Mouse (Mus musculus) heart, embryonic 13.5 days (tissue): ENCODE data around the gene Wiz. TPM values are rescaled to one million over a fixed set of nuclear protein-coding genes. Genes with fewer than 3 reads are reported as not detected.
A peak's percentile ranks its signal among the peaks of the same experiment; 100 is the strongest.

Experiments
- ATAC-seq: fragments of 200-750 bp; cut with Nextera tagmentation; 2 replicates; pipeline ENCODE4 v1.8.0; 2017; ENCODE audit warnings: moderate TSS enrichment; ENCODE audit not compliant: insufficient number of reproducible peaks, low FRiP score, low TSS enrichment; ENCODE audit errors: extremely low read depth
- H3K27ac ChIP-seq: fragments of 300-500 bp; sonication (generic); replicated peaks from 2 replicates; pipeline ENCODE4 v1.5.1; 2015; ENCODE audit warnings: moderate library complexity, mild to moderate bottlenecking, inconsistent platforms
- H3K27me3 ChIP-seq: fragments of 300-500 bp; sonication (generic); replicated peaks from 2 replicates; pipeline ENCODE4 v1.6.1; 2015; ENCODE audit warnings: mild to moderate bottlenecking, inconsistent platforms
- H3K36me3 ChIP-seq: fragments of 300-500 bp; sonication (generic); 2 replicates; pipeline ENCODE4 v1.6.1; 2015; ENCODE audit warnings: mild to moderate bottlenecking, inconsistent platforms
- H3K4me1 ChIP-seq: fragments of 300-500 bp; sonication (generic); 2 replicates; pipeline ENCODE4 v1.6.1; 2015; ENCODE audit warnings: inconsistent platforms
- H3K4me2 ChIP-seq: fragments of 300-500 bp; sonication (generic); 2 replicates; pipeline ENCODE4 v1.6.1; 2015; ENCODE audit warnings: inconsistent platforms, mild to moderate bottlenecking, moderate library complexity
- H3K4me3 ChIP-seq: fragments of 300-500 bp; sonication (generic); 2 replicates; pipeline ENCODE4 v1.5.1; 2015; ENCODE audit warnings: moderate library complexity, mild to moderate bottlenecking, inconsistent platforms
- H3K9ac ChIP-seq: fragments of 300-500 bp; sonication (generic); 2 replicates; pipeline ENCODE4 v1.6.1; 2015; ENCODE audit warnings: inconsistent platforms, mild to moderate bottlenecking, moderate library complexity
- H3K9me3 ChIP-seq: fragments of 300-500 bp; sonication (generic); 2 replicates; pipeline ENCODE4 v1.6.1; 2016; ENCODE audit warnings: inconsistent platforms
- WGBS: fragments of 180-500 bp; shearing (Covaris S2); methylation state at CpG from one replicate; pipeline ENCODE4 v1.1.7; 2015; ENCODE audit warnings: mixed read lengths; 5-methylcytosine and 5-hydroxymethylcytosine counted together
- polyA plus RNA-seq: library from polyadenylated mRNA; unstranded; fragments of >200 nt; fragmentation: Nextera tagmentation; extraction: Ambion mirVana; gene quantifications from 2 replicates; pipeline ENCODE4 v1.2.1, GENCODE M21; 2015

Wiz gene
- polyA plus RNA-seq, 1 experiment from 2014 or later = 10.9 TPM

GRCm38 (mm10) chr17:32358192-32358942, 30.9 kb downstream of the Wiz start:
- H3K27ac ChIP-seq = no peak overlapping the region
- no peak overlapping the region for H3K9ac ChIP-seq
- H3K27me3 ChIP-seq = no peaks in the 10 kb centered on the region
- H3K9me3 ChIP-seq = no peaks in the 10 kb centered on the region
- H3K4me3 ChIP-seq = no peak overlapping the region
- peaks cover 92% of the 10 kb centered on the region for H3K36me3 ChIP-seq
- H3K4me2 ChIP-seq = no peak overlapping the region
- ATAC-seq = no peak
- peaks cover 20% of the 10 kb centered on the region for H3K4me1 ChIP-seq
- 90% methylated on average over 7 of the region's 7 CpGs for WGBS

GRCm38 (mm10) chr17:32356766-32357760, 32.2 kb downstream of the Wiz start:
- Histone ChIP-seq H3K4me2 (no peak overlapping the region), H3K27me3 (no peaks in the 10 kb centered on the region), H3K27ac (no peak overlapping the region), H3K4me3 (no peak overlapping the region), H3K4me1 (peaks cover 7% of the 10 kb centered on the region; the same call in 1 of the 2 replicates), H3K9ac (no peak overlapping the region), H3K36me3 (peaks cover 86% of the 10 kb centered on the region), H3K9me3 (no peaks in the 10 kb centered on the region)
- WGBS = 80% methylated on average over 24 of the region's 24 CpGs
- no peak for ATAC-seq

- Histone ChIP-seq H3K4me2 (no peak overlapping the region), H3K27ac (no peak overlapping the region), H3K9ac (no peak overlapping the region), H3K4me1 (0 out of 2 replicates have a peak, but pooled peaks cover 5% of the 10 kb centered on the region), H3K36me3 (peaks cover 78% of the 10 kb centered on the region), H3K4me3 (no peak overlapping the region), H3K9me3 (no peaks in the 10 kb centered on the region), H3K27me3 (no peaks in the 10 kb centered on the region)
- ATAC-seq = no peak
- 88% methylated on average over 9 of the region's 9 CpGs for WGBS
Observed at GRCm38 (mm10) chr17:32356281-32356680, 33.0 kb downstream of the Wiz start.

GRCm38 (mm10) chr17:32355031-32355430, 34.2 kb downstream of the Wiz start:
- H3K9ac ChIP-seq = no peak overlapping the region
- H3K36me3 ChIP-seq = peaks cover 66% of the 10 kb centered on the region
- no peaks in the 10 kb centered on the region for H3K9me3 ChIP-seq
- H3K4me1 ChIP-seq = 0 out of 2 replicates have a peak, but pooled peaks cover 5% of the 10 kb centered on the region
- ATAC-seq = no peak
- H3K27ac ChIP-seq = no peak overlapping the region
- H3K27me3 ChIP-seq = no peaks in the 10 kb centered on the region
- 83% methylated on average over 6 of the region's 6 CpGs for WGBS
- no peak overlapping the region for H3K4me3 ChIP-seq
- no peak overlapping the region for H3K4me2 ChIP-seq

- Histone ChIP-seq H3K27ac (0 out of 2 replicates have a peak overlapping the region, but pooled peaks have one; percentile 5), H3K9ac (no peak overlapping the region; the same call in 1 of the 2 replicates), H3K4me1 (peaks cover 9% of the 10 kb centered on the region), H3K36me3 (peaks cover 58% of the 10 kb centered on the region), H3K27me3 (no peaks in the 10 kb centered on the region), H3K4me3 (no peak overlapping the region), H3K9me3 (no peaks in the 10 kb centered on the region), H3K4me2 (no peak overlapping the region)
- no peak for ATAC-seq
- WGBS = 59% methylated on average over 5 of the region's 5 CpGs
Observed at GRCm38 (mm10) chr17:32354211-32354610, 35.0 kb downstream of the Wiz start.

GRCm38 (mm10) chr17:32353696-32354095, 35.5 kb downstream of the Wiz start:
- H3K27me3 ChIP-seq = no peaks in the 10 kb centered on the region
- H3K4me2 ChIP-seq = no peak overlapping the region
- no peak for ATAC-seq
- no peak overlapping the region for H3K4me3 ChIP-seq
- no peak overlapping the region; the same call in 1 of the 2 replicates for H3K27ac ChIP-seq
- no peaks in the 10 kb centered on the region for H3K9me3 ChIP-seq
- no peak overlapping the region for H3K9ac ChIP-seq
- WGBS = 63% methylated on average over 4 of the region's 4 CpGs
- peaks cover 52% of the 10 kb centered on the region for H3K36me3 ChIP-seq
- peaks cover 14% of the 10 kb centered on the region for H3K4me1 ChIP-seq

- no peaks in the 10 kb centered on the region for H3K27me3 ChIP-seq
- H3K9ac ChIP-seq = no peak overlapping the region
- peaks cover 22% of the 10 kb centered on the region for H3K4me1 ChIP-seq
- H3K4me3 ChIP-seq = no peak overlapping the region
- H3K36me3 ChIP-seq = peaks cover 33% of the 10 kb centered on the region
- no peak for ATAC-seq
- no peaks in the 10 kb centered on the region for H3K9me3 ChIP-seq
- no peak overlapping the region for H3K4me2 ChIP-seq
- no peak overlapping the region for H3K27ac ChIP-seq
Observed at GRCm38 (mm10) chr17:32351726-32352125, 37.5 kb downstream of the Wiz start.

- peaks cover 28% of the 10 kb centered on the region for H3K36me3 ChIP-seq
- H3K27ac ChIP-seq = no peak overlapping the region
- WGBS = 74% methylated on average over 3 of the region's 3 CpGs
- no peak overlapping the region for H3K9ac ChIP-seq
- peak overlapping the region; percentile 83 for H3K4me2 ChIP-seq
- peaks cover 22% of the 10 kb centered on the region for H3K4me1 ChIP-seq
- ATAC-seq = no peak
- no peaks in the 10 kb centered on the region for H3K9me3 ChIP-seq
- H3K4me3 ChIP-seq = peak overlapping the region; percentile 84; the same call in 1 of the 2 replicates
- H3K27me3 ChIP-seq = no peaks in the 10 kb centered on the region
Observed at GRCm38 (mm10) chr17:32351269-32351668, 38.0 kb downstream of the Wiz start.

GRCm38 (mm10) chr17:32350382-32350983, 38.8 kb downstream of the Wiz start, which contains the start of gene Akap8l:
Akap8l (minus strand) TSS chr17:32350607.
- H3K36me3 ChIP-seq = peaks cover 20% of the 10 kb centered on the region
- H3K27ac ChIP-seq = peak within 1 kb of the TSS; percentile 84
- peaks cover 22% of the 10 kb centered on the region for H3K4me1 ChIP-seq
- H3K27me3 ChIP-seq = no peaks in the 10 kb centered on the region
- under 1% methylated on average over 37 of the region's 37 CpGs for WGBS
- H3K4me3 ChIP-seq = peak within 1 kb of the TSS; percentile 84
- H3K9me3 ChIP-seq = no peaks in the 10 kb centered on the region
- H3K9ac ChIP-seq = peak within 1 kb of the TSS; percentile 91
- peak within 1 kb of the TSS; percentile 83 for H3K4me2 ChIP-seq
- peak; percentile 95 for ATAC-seq

GRCm38 (mm10) chr17:32349851-32350381, 39.3 kb downstream of the Wiz start:
- no peaks in the 10 kb centered on the region for H3K9me3 ChIP-seq
- no peak for ATAC-seq
- under 1% methylated on average over 24 of the region's 24 CpGs for WGBS
- peak overlapping the region; percentile 84 for H3K27ac ChIP-seq
- peak overlapping the region; percentile 83 for H3K4me2 ChIP-seq
- peak overlapping the region; percentile 84 for H3K4me3 ChIP-seq
- no peaks in the 10 kb centered on the region for H3K27me3 ChIP-seq
- H3K4me1 ChIP-seq = peaks cover 22% of the 10 kb centered on the region
- H3K9ac ChIP-seq = peak overlapping the region; percentile 91
- H3K36me3 ChIP-seq = peaks cover 18% of the 10 kb centered on the region
